Mouse (Mus musculus): ENCODE measurements around the gene Nbas.

Nbas gene

GRCm38 (mm10) chr12:13268826-13269449 lies at the start of gene Nbas:
TSS of gene Nbas (plus strand) at chr12:13269133.
- peak; percentile 50 for DNase-seq (ENCODE audit: low read depth, low spot score)

GRCm38 (mm10) chr12:13242453-13242852 lies 26.5 kb upstream of the Nbas start:
- DNase-seq (ENCODE audit: low read depth, low spot score) = no peak

GRCm38 (mm10) chr12:13248691-13249572 lies 20.0 kb upstream of the Nbas start, which contains the start of gene Ddx1:
TSS of gene Ddx1 (minus strand) at chr12:13249213.
- peak; percentile 43 for DNase-seq (ENCODE audit: low read depth, low spot score)

GRCm38 (mm10) chr12:13249573-13249919 lies 19.4 kb upstream of the Nbas start:
- no peak for DNase-seq (ENCODE audit: low read depth, low spot score)

GRCm38 (mm10) chr12:13255068-13255467 lies 13.9 kb upstream of the Nbas start:
- no peak for DNase-seq (ENCODE audit: low read depth, low spot score)

GRCm38 (mm10) chr12:13255701-13256100 lies 13.2 kb upstream of the Nbas start:
- no peak for DNase-seq (ENCODE audit: low read depth, low spot score)

GRCm38 (mm10) chr12:13268412-13268811 lies 521 bp upstream of the Nbas start:
- no peak for DNase-seq (ENCODE audit: low read depth, low spot score)

GRCm38 (mm10) chr12:13269570-13270390 lies 847 bp downstream of the Nbas start:
- DNase-seq (ENCODE audit: low read depth, low spot score) = no peak

GRCm38 (mm10) chr12:13291453-13291852 lies 22.5 kb downstream of the Nbas start:
- DNase-seq (ENCODE audit: low read depth, low spot score) = no peak

GRCm38 (mm10) chr12:13293421-13293881 lies 24.5 kb downstream of the Nbas start:
- no peak for DNase-seq (ENCODE audit: low read depth, low spot score)

- DNase-seq (ENCODE audit: low read depth, low spot score) = no peak
These were observed 34.1 kb downstream of the Nbas start for GRCm38 (mm10) chr12:13303037-13303436.

GRCm38 (mm10) chr12:13313966-13314365 lies 45.0 kb downstream of the Nbas start:
- no peak for DNase-seq (ENCODE audit: low read depth, low spot score)

- DNase-seq (ENCODE audit: low read depth, low spot score) = no peak
These were observed 45.5 kb downstream of the Nbas start for GRCm38 (mm10) chr12:13314384-13314783.

- DNase-seq (ENCODE audit: low read depth, low spot score) = no peak
These were observed 46.1 kb downstream of the Nbas start for GRCm38 (mm10) chr12:13315081-13315480.

- no peak for DNase-seq (ENCODE audit: low read depth, low spot score)
These were observed 73.6 kb downstream of the Nbas start for GRCm38 (mm10) chr12:13342535-13342934.

GRCm38 (mm10) chr12:13356201-13356600 lies 87.3 kb downstream of the Nbas start:
- no peak for DNase-seq (ENCODE audit: low read depth, low spot score)

- no peak for DNase-seq (ENCODE audit: low read depth, low spot score)
These were observed 87.8 kb downstream of the Nbas start for GRCm38 (mm10) chr12:13356769-13357168.

- DNase-seq (ENCODE audit: low read depth, low spot score) = no peak
These were observed 88.3 kb downstream of the Nbas start for GRCm38 (mm10) chr12:13357229-13357628.

GRCm38 (mm10) chr12:13358849-13359248 lies 89.9 kb downstream of the Nbas start:
- DNase-seq (ENCODE audit: low read depth, low spot score) = no peak

GRCm38 (mm10) chr12:13360183-13360811 lies 91.4 kb downstream of the Nbas start:
- DNase-seq (ENCODE audit: low read depth, low spot score) = no peak

GRCm38 (mm10) chr12:13381580-13381979 lies 112.6 kb downstream of the Nbas start:
- no peak for DNase-seq (ENCODE audit: low read depth, low spot score)

GRCm38 (mm10) chr12:13382046-13382445 lies 113.1 kb downstream of the Nbas start:
- DNase-seq (ENCODE audit: low read depth, low spot score) = no peak

Measured in WW6 (cell line).